Mouse (Mus musculus) hindbrain, embryonic 13.5 days (tissue): Measurements from ENCODE around the gene Hrh3. TPM values are rescaled to one million over a fixed set of nuclear protein-coding genes. Genes with fewer than 3 reads are reported as not detected.
A peak's percentile ranks its signal among the peaks of the same experiment; 100 is the strongest.

Experiments
- ATAC-seq: fragments of 200-750 bp; cut with Nextera tagmentation; 2 replicates; pipeline ENCODE4 v1.8.0; 2017; ENCODE audit warnings: moderate TSS enrichment; ENCODE audit not compliant: low FRiP score
- H3K27ac ChIP-seq: fragments of 300-500 bp; sonication (generic); 2 replicates; pipeline ENCODE4 v1.5.1; 2015; ENCODE audit warnings: inconsistent platforms, mild to moderate bottlenecking, moderate library complexity
- H3K27me3 ChIP-seq: fragments of 300-500 bp; sonication (generic); 2 replicates; pipeline ENCODE4 v1.6.1; 2015; ENCODE audit warnings: mild to moderate bottlenecking, inconsistent platforms
- H3K36me3 ChIP-seq: fragments of 300-500 bp; sonication (generic); 2 replicates; pipeline ENCODE4 v1.6.1; 2015; ENCODE audit warnings: mild to moderate bottlenecking, inconsistent platforms
- H3K4me1 ChIP-seq: fragments of 300-500 bp; sonication (generic); replicated peaks from 2 replicates; pipeline ENCODE4 v1.6.1; 2015; ENCODE audit warnings: inconsistent platforms
- H3K4me2 ChIP-seq: fragments of 300-500 bp; sonication (generic); 2 replicates; pipeline ENCODE4 v1.6.1; 2015; ENCODE audit warnings: inconsistent platforms, mild to moderate bottlenecking, moderate library complexity
- H3K4me3 ChIP-seq: fragments of 300-500 bp; sonication (generic); 2 replicates; pipeline ENCODE4 v1.5.1; 2015; ENCODE audit warnings: mild to moderate bottlenecking, inconsistent platforms
- H3K9ac ChIP-seq: fragments of 300-500 bp; sonication (generic); 2 replicates; pipeline ENCODE4 v1.6.1; 2015; ENCODE audit warnings: mild to moderate bottlenecking, inconsistent platforms
- H3K9me3 ChIP-seq: fragments of 300-500 bp; sonication (generic); 2 replicates; pipeline ENCODE4 v1.6.1; 2016; ENCODE audit warnings: inconsistent platforms
- WGBS: fragments of 180-500 bp; shearing (Covaris S2); methylation state at CpG from one replicate; pipeline ENCODE4 v1.1.7; 2015; 5-methylcytosine and 5-hydroxymethylcytosine counted together
- polyA plus RNA-seq: library from polyadenylated mRNA; unstranded; fragments of >200 nt; fragmentation: Nextera tagmentation; extraction: Ambion mirVana; gene quantifications from 2 replicates; pipeline ENCODE4 v1.2.1, GENCODE M21; 2015

The Hrh3 gene
- polyA plus RNA-seq, 1 experiment from 2014 or later, result 3.1 TPM

DNA sequence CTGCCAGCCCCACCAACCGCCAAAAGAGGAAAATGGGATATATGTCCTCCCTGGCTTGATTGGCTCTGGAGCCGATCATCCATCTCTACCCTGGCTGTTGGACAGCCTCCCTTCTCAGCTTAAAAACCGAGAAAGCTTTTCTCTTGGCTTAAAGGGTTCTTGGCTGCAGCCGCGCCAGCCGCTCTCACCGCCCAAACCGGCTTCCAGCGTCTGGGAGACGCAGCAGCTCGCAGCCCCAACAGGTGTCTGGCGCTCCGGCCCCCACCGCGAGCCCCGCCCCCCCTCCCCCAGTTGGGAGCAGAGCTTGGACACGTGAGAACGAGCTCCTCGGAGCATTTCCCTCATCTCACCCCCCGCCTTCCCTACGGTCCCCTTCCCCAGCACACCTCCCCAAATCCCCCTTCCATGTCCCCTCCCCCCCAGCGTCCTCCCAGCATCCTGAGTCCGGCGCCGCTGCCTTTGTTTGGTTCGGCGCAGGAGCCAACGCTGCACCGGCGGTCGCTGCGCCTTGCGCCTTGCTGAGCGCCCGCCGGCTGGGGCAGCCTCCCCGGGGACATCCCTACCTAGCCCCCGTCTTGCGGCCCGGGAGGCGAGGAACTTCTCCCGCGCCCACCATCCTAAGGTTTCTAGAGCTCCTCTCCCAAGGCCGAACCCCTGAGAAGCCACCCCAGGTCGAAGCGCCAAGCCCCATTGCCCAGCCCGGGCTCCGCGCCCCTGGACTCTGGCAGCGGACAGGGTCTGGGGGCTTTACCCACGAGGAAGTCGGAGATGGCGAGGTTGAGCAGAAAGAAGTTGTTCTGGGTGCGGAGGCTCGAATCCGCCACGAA lies 924 bp downstream of the Hrh3 start:
- under 1% methylated on average over 57 of the region's 57 CpGs for WGBS
- peak; percentile 4; the same call in 1 of the 2 replicates for ATAC-seq

GRCm38 (mm10) chr2:180099529-180099928 lies 4.8 kb downstream of the Hrh3 start:
- Histone ChIP-seq H3K9me3 (no peaks in the 10 kb centered on the region), H3K36me3 (no peaks in the 10 kb centered on the region), H3K4me2 (peak overlapping the region; percentile 36), H3K9ac (peak overlapping the region; percentile 49; the same call in 1 of the 2 replicates), H3K27me3 (peaks cover 77% of the 10 kb centered on the region), H3K4me1 (peaks cover 58% of the 10 kb centered on the region), H3K27ac (no peak overlapping the region), H3K4me3 (no peak overlapping the region)
- 8% methylated on average over 15 of the region's 15 CpGs for WGBS
- ATAC-seq, result no peak

More for the DNA sequence above, 924 bp downstream of the Hrh3 start:
- Histone ChIP-seq H3K4me3 (peak overlapping the region; percentile 57), H3K4me1 (peaks cover 53% of the 10 kb centered on the region), H3K27ac (no peak overlapping the region; the same call in 1 of the 2 replicates), H3K9me3 (no peaks in the 10 kb centered on the region), H3K4me2 (peak overlapping the region; percentile 95), H3K27me3 (peaks cover 76% of the 10 kb centered on the region), H3K36me3 (no peaks in the 10 kb centered on the region), H3K9ac (peak overlapping the region; percentile 74)

- H3K27ac ChIP-seq, result no peak overlapping the region
- H3K4me2 ChIP-seq, result no peak overlapping the region
- no peaks in the 10 kb centered on the region for H3K36me3 ChIP-seq
- no peak overlapping the region for H3K4me3 ChIP-seq
- no peak for ATAC-seq
- 45% methylated on average over 5 of the region's 5 CpGs for WGBS
- H3K4me1 ChIP-seq, result peaks cover 45% of the 10 kb centered on the region
- H3K9me3 ChIP-seq, result no peaks in the 10 kb centered on the region
- H3K27me3 ChIP-seq, result peaks cover 64% of the 10 kb centered on the region
- H3K9ac ChIP-seq, result no peak overlapping the region
Measured at GRCm38 (mm10) chr2:180098167-180098566, 6.1 kb downstream of the Hrh3 start.

DNA sequence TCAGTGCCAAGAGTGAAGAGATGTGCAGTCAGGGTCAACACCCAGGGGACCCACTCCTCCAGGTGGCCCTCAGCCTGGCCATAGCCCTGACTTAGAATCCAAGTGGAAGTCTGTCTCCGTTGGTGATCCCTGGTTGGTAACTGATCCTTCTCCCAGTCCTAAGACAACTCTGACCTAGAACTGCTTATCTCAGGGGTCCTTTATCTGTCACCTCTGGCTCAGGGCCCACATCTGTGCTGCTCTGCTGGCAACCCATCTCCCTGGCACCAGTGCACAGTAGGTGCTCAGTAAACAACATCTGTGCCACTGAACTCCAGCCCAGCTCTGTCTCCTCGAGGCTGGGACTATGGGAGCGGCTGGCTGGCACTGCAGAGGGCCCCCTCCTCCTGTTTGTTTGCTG lies 6.7 kb downstream of the Hrh3 start:
- no peak overlapping the region for H3K9ac ChIP-seq
- WGBS, result 38% methylated on average over 3 of the region's 3 CpGs
- H3K27me3 ChIP-seq, result peaks cover 58% of the 10 kb centered on the region
- no peak for ATAC-seq
- no peak overlapping the region for H3K4me3 ChIP-seq
- no peaks in the 10 kb centered on the region for H3K36me3 ChIP-seq
- peaks cover 40% of the 10 kb centered on the region for H3K4me1 ChIP-seq
- H3K9me3 ChIP-seq, result no peaks in the 10 kb centered on the region
- no peak overlapping the region for H3K27ac ChIP-seq
- H3K4me2 ChIP-seq, result no peak overlapping the region

GRCm38 (mm10) chr2:180095711-180096110 lies 8.6 kb downstream of the Hrh3 start:
- Histone ChIP-seq H3K27me3 (peaks cover 39% of the 10 kb centered on the region), H3K4me1 (peaks cover 34% of the 10 kb centered on the region), H3K4me3 (no peak overlapping the region), H3K36me3 (no peaks in the 10 kb centered on the region), H3K9me3 (no peaks in the 10 kb centered on the region), H3K9ac (no peak overlapping the region), H3K27ac (0 out of 2 replicates have a peak overlapping the region, but pooled peaks have one; percentile 35), H3K4me2 (no peak overlapping the region)
- 32% methylated on average over 5 of the region's 5 CpGs for WGBS
- ATAC-seq, result peak; percentile 43; the same call in 1 of the 2 replicates

GRCm38 (mm10) chr2:180090285-180090684 lies 14.0 kb downstream of the Hrh3 start:
- peaks cover 14% of the 10 kb centered on the region for H3K36me3 ChIP-seq
- no peak for ATAC-seq
- WGBS, result 75% methylated on average over 11 of the region's 11 CpGs

DNA sequence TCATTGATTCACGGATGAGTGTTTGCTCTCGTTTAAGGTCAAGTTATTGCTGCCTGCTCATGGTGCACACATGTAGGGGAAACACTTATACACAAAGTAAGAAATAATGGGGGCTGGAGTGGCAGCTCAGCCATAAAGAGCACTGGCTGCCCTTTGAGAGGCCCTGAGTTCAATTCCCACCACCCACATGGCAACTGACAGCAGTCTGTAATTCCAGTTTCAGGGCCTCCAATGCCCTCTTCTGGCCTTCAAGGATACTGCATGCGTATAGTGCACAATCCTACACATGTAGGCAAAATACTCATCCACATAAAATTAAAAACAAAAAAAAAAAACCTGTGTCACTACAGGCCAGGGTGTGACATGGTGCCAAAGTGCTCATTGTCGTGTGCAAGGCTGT lies 16.8 kb downstream of the Hrh3 start:
- WGBS, result 89% methylated on average over 4 of the region's 4 CpGs
- Histone ChIP-seq H3K27ac (no peak overlapping the region), H3K9me3 (no peaks in the 10 kb centered on the region), H3K9ac (no peak overlapping the region), H3K4me2 (no peak overlapping the region), H3K27me3 (no peaks in the 10 kb centered on the region), H3K36me3 (peaks cover 37% of the 10 kb centered on the region), H3K4me1 (peaks cover 14% of the 10 kb centered on the region), H3K4me3 (no peak overlapping the region)
- no peak for ATAC-seq

More at GRCm38 (mm10) chr2:180090285-180090684, 14.0 kb downstream of the Hrh3 start:
- no peak overlapping the region for H3K27ac ChIP-seq
- no peak overlapping the region for H3K9ac ChIP-seq
- no peak overlapping the region for H3K4me3 ChIP-seq
- no peak overlapping the region for H3K4me2 ChIP-seq
- peaks cover 14% of the 10 kb centered on the region for H3K4me1 ChIP-seq
- H3K9me3 ChIP-seq, result no peaks in the 10 kb centered on the region
- no peaks in the 10 kb centered on the region for H3K27me3 ChIP-seq

DNA sequence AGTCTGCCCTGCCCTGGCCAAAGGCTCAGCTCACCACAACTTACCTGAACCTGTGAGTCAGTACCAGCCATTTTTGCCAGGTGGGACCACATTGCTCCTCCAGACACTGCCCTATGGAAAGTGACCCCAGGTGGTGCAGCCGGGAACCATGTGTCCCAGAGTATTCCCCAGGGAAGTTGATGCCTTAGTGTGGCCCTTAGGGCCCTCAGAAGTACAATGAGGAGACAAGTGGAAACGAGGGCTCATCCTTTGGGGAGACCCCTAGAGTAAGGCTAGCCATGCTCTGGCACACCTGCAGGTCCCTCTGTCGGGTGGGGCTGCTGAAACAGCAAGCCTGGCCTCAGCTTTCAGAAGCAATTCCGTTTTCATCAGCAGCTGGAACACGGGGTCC lies 17.7 kb downstream of the Hrh3 start:
- H3K9me3 ChIP-seq, result no peaks in the 10 kb centered on the region
- peaks cover 45% of the 10 kb centered on the region for H3K36me3 ChIP-seq
- ATAC-seq, result no peak
- 0 out of 2 replicates have a peak overlapping the region, but pooled peaks have one; percentile 20 for H3K27ac ChIP-seq
- no peak overlapping the region for H3K4me2 ChIP-seq
- H3K4me1 ChIP-seq, result peaks cover 14% of the 10 kb centered on the region
- 0 out of 2 replicates have a peak overlapping the region, but pooled peaks have one; percentile 21 for H3K9ac ChIP-seq
- WGBS, result 88% methylated on average over 5 of the region's 5 CpGs
- no peak overlapping the region for H3K4me3 ChIP-seq
- H3K27me3 ChIP-seq, result no peaks in the 10 kb centered on the region

- no peak for ATAC-seq
- no peak overlapping the region for H3K4me2 ChIP-seq
- H3K4me1 ChIP-seq, result peaks cover 14% of the 10 kb centered on the region
- H3K27ac ChIP-seq, result peak overlapping the region; percentile 20
- peaks cover 51% of the 10 kb centered on the region for H3K36me3 ChIP-seq
- no peak overlapping the region for H3K4me3 ChIP-seq
- whole genome bisulfite sequencing, result 73% methylated on average over 16 of the region's 16 CpGs
- H3K9me3 ChIP-seq, result no peaks in the 10 kb centered on the region
- H3K27me3 ChIP-seq, result no peaks in the 10 kb centered on the region
- H3K9ac ChIP-seq, result peak overlapping the region; percentile 21; the same call in 1 of the 2 replicates
Measured at GRCm38 (mm10) chr2:180085926-180086636, 18.2 kb downstream of the Hrh3 start.

- peaks cover 59% of the 10 kb centered on the region for H3K36me3 ChIP-seq
- no peak overlapping the region for H3K4me2 ChIP-seq
- no peaks in the 10 kb centered on the region for H3K27me3 ChIP-seq
- no peak overlapping the region for H3K4me3 ChIP-seq
- WGBS, result 48% methylated on average over 3 of the region's 3 CpGs
- H3K4me1 ChIP-seq, result peaks cover 14% of the 10 kb centered on the region
- H3K9me3 ChIP-seq, result no peaks in the 10 kb centered on the region
- no peak for ATAC-seq
- H3K27ac ChIP-seq, result no peak overlapping the region
- H3K9ac ChIP-seq, result no peak overlapping the region
Measured at GRCm38 (mm10) chr2:180084565-180084964, 19.7 kb downstream of the Hrh3 start.

GRCm38 (mm10) chr2:180083063-180083462 lies 21.2 kb downstream of the Hrh3 start:
- H3K36me3 ChIP-seq, result peaks cover 69% of the 10 kb centered on the region
- H3K9ac ChIP-seq, result no peak overlapping the region
- no peaks in the 10 kb centered on the region for H3K9me3 ChIP-seq
- no peaks in the 10 kb centered on the region for H3K27me3 ChIP-seq
- H3K4me1 ChIP-seq, result peaks cover 14% of the 10 kb centered on the region
- no peak overlapping the region for H3K4me3 ChIP-seq
- no peak overlapping the region for H3K4me2 ChIP-seq
- no peak overlapping the region for H3K27ac ChIP-seq
- ATAC-seq, result no peak
- 94% methylated on average over 10 of the region's 10 CpGs for WGBS

DNA sequence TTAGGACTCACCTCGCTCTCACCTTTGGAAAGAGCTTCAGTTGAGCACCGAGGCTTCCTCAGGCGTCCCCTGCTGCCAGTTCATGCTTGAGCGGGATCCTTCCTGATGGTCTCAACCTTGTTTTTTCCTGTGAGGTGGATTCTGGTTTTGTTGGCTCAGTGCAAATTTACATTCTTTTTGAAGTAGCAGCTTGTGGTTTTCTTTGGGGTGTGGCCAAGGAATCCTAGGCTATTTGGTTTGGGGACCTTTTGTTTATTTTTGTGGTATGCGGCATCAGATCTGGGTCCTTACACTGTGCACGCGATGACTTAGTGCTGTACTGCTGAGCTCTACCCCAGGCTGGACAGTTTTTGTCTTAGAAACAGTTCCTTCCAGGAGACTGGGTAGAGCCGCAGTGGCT lies 23.6 kb downstream of the Hrh3 start:
- Histone ChIP-seq H3K9ac (no peak overlapping the region), H3K27ac (no peak overlapping the region), H3K27me3 (no peaks in the 10 kb centered on the region), H3K36me3 (peaks cover 70% of the 10 kb centered on the region), H3K4me3 (no peak overlapping the region), H3K9me3 (no peaks in the 10 kb centered on the region), H3K4me1 (peaks cover 3% of the 10 kb centered on the region), H3K4me2 (no peak overlapping the region)
- no peak for ATAC-seq
- WGBS, result 92% methylated on average over 8 of the region's 8 CpGs
